Mouse (Mus musculus) heart, adult 2 months (tissue): Measurements from ENCODE around the gene Sec24d. TPM values are rescaled to one million over a fixed set of nuclear protein-coding genes. Genes with fewer than 3 reads are reported as not detected.
A peak's percentile ranks its signal among the peaks of the same experiment; 100 is the strongest.
"Not testable (repeated sequence)": the region's sequence is repeated elsewhere in the genome, so short reads cannot be mapped to it uniquely, and the experiment has no call there.

ENCODE experiments used
- DNase-seq, 2 experiments: peaks; one replicate each; pipeline ENCODE4 v3.0.0; 2021
- H3K27ac ChIP-seq: fragments of 200-600 bp; 2 replicates; pipeline ENCODE4 v1.8.1; 2022
- H3K27me3 ChIP-seq: fragments of 200-500 bp; 2 replicates; pipeline ENCODE4 v1.6.1; 2012; ENCODE audit warnings: mild to moderate bottlenecking, low read length, inconsistent platforms, mixed read lengths; ENCODE audit not compliant: control insufficient read depth, insufficient read depth
- H3K36me3 ChIP-seq: fragments of 200-500 bp; 2 replicates; pipeline ENCODE4 v1.6.1; 2012; ENCODE audit warnings: low read length, inconsistent platforms; ENCODE audit not compliant: control insufficient read depth, insufficient read depth
- H3K4me1 ChIP-seq: fragments of 200-500 bp; 2 replicates; pipeline ENCODE4 v1.6.1; 2011; ENCODE audit warnings: low read length; ENCODE audit not compliant: control insufficient read depth, insufficient read depth
- H3K4me3 ChIP-seq: fragments of 200-600 bp; 2 replicates; pipeline ENCODE4 v1.8.1; 2022
- H3K79me2 ChIP-seq: fragments of 200-500 bp; replicated peaks from 2 replicates; pipeline ENCODE4 v1.6.1; 2012; ENCODE audit warnings: mild to moderate bottlenecking, inconsistent platforms, low read length, moderate library complexity, mixed read lengths; ENCODE audit not compliant: control insufficient read depth, insufficient read depth
- H3K9ac ChIP-seq: fragments of 200-500 bp; 2 replicates; pipeline ENCODE4 v1.6.1; 2012; ENCODE audit warnings: low read depth, mild to moderate bottlenecking, control low read depth, inconsistent platforms, low read length, mixed read lengths
- CTCF ChIP-seq: fragments of 200-600 bp; IDR thresholded peaks from 2 replicates; pipeline ENCODE4 v1.8.1; 2022; ENCODE audit warnings: antibody characterized with exemption, mild to moderate bottlenecking, moderate library complexity
- EP300 ChIP-seq: fragments of 200-500 bp; IDR thresholded peaks from 2 replicates; pipeline ENCODE4 v1.6.1; 2011; ENCODE audit warnings: low read depth, low read length, control low read depth; ENCODE audit not compliant: insufficient read depth
- POLR2A ChIP-seq: fragments of 200-500 bp; IDR thresholded peaks from 2 replicates; pipeline ENCODE4 v1.6.1; 2011; ENCODE audit warnings: mild to moderate bottlenecking, low read depth, low read length, control low read depth; ENCODE audit not compliant: insufficient read depth
- WGBS: fragments of 180-500 bp; shearing (Covaris S2); methylation state at CpG from one replicate; pipeline ENCODE4 v1.1.7; 2018; 5-methylcytosine and 5-hydroxymethylcytosine counted together
- intact Hi-C: fragments of 180-260 bp; cut with DNase I; formaldehyde crosslinking; loops from one replicate; pipeline ENCODE4 v1.15.1; 2025
- polyA plus RNA-seq: library from polyadenylated mRNA; depleted of rRNA; stranded (reverse); fragments of >200 nt; gene quantifications from 2 replicates; pipeline ENCODE4 v1.2.3, GENCODE M21; 2012
- total RNA-seq, 2 experiments: library from RNA; stranded (reverse); gene quantifications; 2 replicates each; pipeline ENCODE4 v1.2.3; 2021

Sec24d gene
- total and polyA plus RNA-seq, 3 experiments = 32.9 to 35.9 (median 32.9) TPM

- Histone ChIP-seq H3K9ac (no peak overlapping the region), H3K79me2 (no peaks in the 10 kb centered on the region), H3K4me1 (peaks cover 4% of the 10 kb centered on the region; the same call in 1 of the 2 replicates), H3K27me3 (no peaks in the 10 kb centered on the region), H3K36me3 (peaks cover 34% of the 10 kb centered on the region), H3K27ac (peak overlapping the region; percentile 74), H3K4me3 (no peak overlapping the region)
- intact Hi-C loops = loop anchor here (10.0 kb wide), 1 partner anchor 420 kb away; no protein-coding TSS in a partner anchor
- no peak for TF ChIP-seq POLR2A
- TF ChIP-seq CTCF = no peak
- 0 out of 2 replicates have a peak, but pooled peaks have one; percentile 9 for TF ChIP-seq EP300
- WGBS = 77% methylated on average over 9 of the region's 9 CpGs
- DNase-seq = peak; percentile 44 to 56
These were observed 87.1 kb downstream of the Sec24d start for GRCm38 (mm10) chr3:123354388-123354787.

GRCm38 (mm10) chr3:123356377-123356991, 89.2 kb downstream of the Sec24d start:
- Histone ChIP-seq H3K36me3 (peaks cover 29% of the 10 kb centered on the region), H3K4me1 (peaks cover 1% of the 10 kb centered on the region; the same call in 1 of the 2 replicates), H3K27ac (peak overlapping the region; percentile 74; the same call in 1 of the 2 replicates), H3K9ac (no peak overlapping the region), H3K4me3 (no peak overlapping the region), H3K27me3 (no peaks in the 10 kb centered on the region), H3K79me2 (no peaks in the 10 kb centered on the region)
- no peak for DNase-seq
- WGBS = 64% methylated on average over 4 of the region's 4 CpGs
- no peak for TF ChIP-seq CTCF
- TF ChIP-seq EP300 = no peak
- TF ChIP-seq POLR2A = no peak
- intact Hi-C loops = loop anchor here (10.0 kb wide), 1 partner anchor 422 kb away; no protein-coding TSS in a partner anchor

- H3K36me3 ChIP-seq, H3K27ac ChIP-seq, H3K27me3 ChIP-seq, DNase-seq, intact Hi-C loops, H3K9ac ChIP-seq, H3K4me1 ChIP-seq, H3K4me3 ChIP-seq, H3K79me2 ChIP-seq: not testable (repeated sequence)
- whole genome bisulfite sequencing = 65% methylated on average over 2 of the region's 2 CpGs
These were observed 99.6 kb downstream of the Sec24d start for GRCm38 (mm10) chr3:123366820-123367219.

GRCm38 (mm10) chr3:123369161-123369560, 101.9 kb downstream of the Sec24d start:
- WGBS = 63% methylated on average over 12 of the region's 12 CpGs
- Histone ChIP-seq H3K9ac (0 out of 2 replicates have a peak overlapping the region, but pooled peaks have one; percentile 24), H3K4me1 (peaks cover 2% of the 10 kb centered on the region; the same call in 1 of the 2 replicates), H3K4me3 (no peak overlapping the region), H3K36me3 (no peaks in the 10 kb centered on the region), H3K79me2 (no peaks in the 10 kb centered on the region), H3K27me3 (no peaks in the 10 kb centered on the region), H3K27ac (no peak overlapping the region)
- DNase-seq = no peak
- intact Hi-C loops = no loop called here
- TF ChIP-seq EP300 (no peak), POLR2A (no peak), CTCF (no peak)

GRCm38 (mm10) chr3:123370927-123371326, 103.7 kb downstream of the Sec24d start:
- H3K27ac ChIP-seq = no peak overlapping the region
- H3K36me3 ChIP-seq = no peaks in the 10 kb centered on the region
- H3K4me1 ChIP-seq = peaks cover 2% of the 10 kb centered on the region; the same call in 1 of the 2 replicates
- WGBS = 86% methylated on average over 5 of the region's 5 CpGs
- DNase-seq = no peak
- intact Hi-C loops = loop anchor here (5.0 kb wide), 1 partner anchor 204 kb away; no protein-coding TSS in a partner anchor
- TF ChIP-seq EP300 (no peak), POLR2A (no peak), CTCF (no peak)
- no peaks in the 10 kb centered on the region for H3K79me2 ChIP-seq
- H3K27me3 ChIP-seq = no peaks in the 10 kb centered on the region
- H3K9ac ChIP-seq = no peak overlapping the region
- H3K4me3 ChIP-seq = no peak overlapping the region

GRCm38 (mm10) chr3:123371766-123372535, 104.7 kb downstream of the Sec24d start:
- intact Hi-C loops = loop anchor here (5.0 kb wide), 1 partner anchor 205 kb away; no protein-coding TSS in a partner anchor
- peak; percentile 86 for TF ChIP-seq CTCF
- TF ChIP-seq POLR2A = no peak
- Histone ChIP-seq H3K9ac (no peak overlapping the region), H3K27ac (no peak overlapping the region), H3K36me3 (no peaks in the 10 kb centered on the region), H3K4me1 (peaks cover 2% of the 10 kb centered on the region; the same call in 1 of the 2 replicates), H3K79me2 (no peaks in the 10 kb centered on the region), H3K27me3 (no peaks in the 10 kb centered on the region), H3K4me3 (no peak overlapping the region)
- peak; percentile 69 to 71 for DNase-seq
- 28% methylated on average over 11 of the region's 11 CpGs for WGBS
